Mouse (Mus musculus) bone marrow macrophage, adult 2 months (primary cell): ENCODE measurements at regions not wholly inside any gene's neighbourhood (a gene's known extent, or its start where the extent isn't known, plus 50 kb on each side); places are given as distances from the start of the nearest gene placed in this dataset.

Source experiments
- CTCF ChIP-seq: IDR thresholded peaks from 2 replicates; pipeline ENCODE4 v1.5.1; 2012; ENCODE audit warnings: low read depth, mild to moderate bottlenecking, low read length, moderate library complexity
- POLR2A ChIP-seq: IDR thresholded peaks from 2 replicates; pipeline ENCODE4 v1.6.1; 2012; ENCODE audit warnings: mild to moderate bottlenecking, low read depth, low read length, borderline replicate concordance

DNA sequence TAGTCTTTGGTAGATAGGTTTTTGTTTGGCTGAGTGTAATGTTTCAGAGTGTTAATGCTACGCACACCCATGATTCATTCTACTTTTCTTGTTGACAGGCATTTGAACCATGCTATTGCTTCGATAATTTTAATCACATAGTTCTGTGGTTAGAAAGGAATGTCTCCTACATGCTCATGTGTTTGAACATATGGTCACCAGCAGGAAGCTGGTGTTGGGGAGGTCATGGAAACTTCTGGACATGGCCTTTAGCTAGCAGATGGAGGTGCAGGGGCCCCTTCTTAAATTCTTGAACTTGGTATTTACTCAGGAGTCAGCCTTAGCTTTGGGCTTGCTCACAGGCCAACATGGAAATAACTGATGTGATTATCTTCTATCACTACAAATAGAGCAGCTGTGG, 248.6 kb upstream of the Cxxc4 start:
- TF ChIP-seq CTCF = no peak
- TF ChIP-seq POLR2A = no peak
